Mouse (Mus musculus): Measurements from ENCODE around the gene Fras1. TPM values are rescaled to one million over a fixed set of nuclear protein-coding genes. Genes with fewer than 3 reads are reported as not detected.

Fras1 gene
- total and polyA plus RNA-seq, 2 experiments from 2014 or later = 4.0 to 43.0 TPM

DNA sequence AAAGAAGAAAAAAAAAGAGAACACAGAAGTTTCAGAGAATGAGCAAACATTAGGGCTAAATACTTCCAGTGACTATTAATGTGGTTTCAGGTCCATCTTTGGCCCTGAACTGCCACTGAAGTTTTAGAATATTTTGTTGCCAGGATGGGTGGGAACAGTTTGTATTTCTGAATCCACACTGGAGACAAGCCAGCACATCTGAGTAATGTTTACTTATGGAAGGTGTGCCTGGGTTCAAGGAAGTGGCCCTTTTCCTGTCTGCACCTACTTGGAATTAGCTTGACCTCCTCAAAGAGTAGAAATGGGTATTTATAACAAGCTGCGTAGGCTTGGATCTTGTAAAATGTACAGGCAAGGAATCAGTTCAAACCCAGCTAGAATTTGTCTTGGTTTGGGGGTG lies 422.0 kb downstream of the Fras1 start:
- Histone ChIP-seq H3K36me3 (replicated peaks; ENCODE audit: control insufficient read depth, insufficient read depth, low read length) (0 out of 2 replicates have a peak, but pooled peaks cover 4% of the 10 kb centered on the region), H3K4me1 (ENCODE audit: control insufficient read depth, insufficient read depth) (no peaks in the 10 kb centered on the region), H3K4me2 (ENCODE audit: low read depth, low read length) (no peak overlapping the region; the same call in 1 of the 2 replicates), H3K27me3 (ENCODE audit: control insufficient read depth, insufficient read depth, low read length) (no peaks in the 10 kb centered on the region), H3K4me3 (ENCODE audit: low read depth, low read length) (no peak overlapping the region), H3K27ac (ENCODE audit: low read depth) (no peak overlapping the region), H3K9me3 (replicated peaks; ENCODE audit: control insufficient read depth, low read length) (no peaks in the 10 kb centered on the region), H3K9ac (replicated peaks; ENCODE audit: low read depth, low read length) (no peak overlapping the region)
- 69% methylated on average over 1 of the region's 1 CpGs for WGBS
- DNase-seq (ENCODE audit: low spot score) (no peak), ATAC-seq (ENCODE audit: insufficient read depth, low read depth) (no peak)
- TF ChIP-seq EP300 (IDR thresholded peaks at IDR 0.05; ENCODE audit: low read depth) = no peak
- TF ChIP-seq CTCF (IDR thresholded peaks at IDR 0.05; ENCODE audit: low read depth) = no peak

DNA sequence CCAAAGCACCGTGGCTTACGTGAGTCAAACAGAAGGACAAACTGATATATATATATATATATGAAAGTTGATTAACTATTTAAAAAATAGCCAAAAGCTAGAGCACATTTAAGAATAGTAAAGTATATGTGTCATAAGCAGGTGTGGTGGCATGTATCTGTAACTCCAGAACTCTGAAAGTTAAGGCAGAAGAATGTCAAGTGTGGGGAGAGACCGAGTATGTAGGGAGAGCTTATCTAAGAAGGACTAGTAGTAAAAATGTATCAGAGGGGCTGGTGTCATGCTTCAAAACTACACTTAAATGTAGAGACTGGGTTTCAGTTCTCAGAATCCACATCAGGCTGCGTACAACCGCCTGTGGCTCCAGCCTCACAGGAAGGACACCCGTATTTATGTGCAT lies 423.7 kb downstream of the Fras1 start:
- ATAC-seq (ENCODE audit: insufficient read depth, low read depth) (no peak), DNase-seq (ENCODE audit: low spot score) (no peak)
- 80% methylated on average over 6 of the region's 6 CpGs for WGBS
- Histone ChIP-seq H3K9ac (replicated peaks; ENCODE audit: low read depth, low read length) (no peak overlapping the region), H3K27ac (ENCODE audit: low read depth) (no peak overlapping the region), H3K36me3 (replicated peaks; ENCODE audit: control insufficient read depth, insufficient read depth, low read length) (0 out of 2 replicates have a peak, but pooled peaks cover 4% of the 10 kb centered on the region), H3K27me3 (ENCODE audit: control insufficient read depth, insufficient read depth, low read length) (no peaks in the 10 kb centered on the region), H3K9me3 (replicated peaks; ENCODE audit: control insufficient read depth, low read length) (no peaks in the 10 kb centered on the region), H3K4me3 (ENCODE audit: low read depth, low read length) (no peak overlapping the region), H3K4me2 (ENCODE audit: low read depth, low read length) (no peak overlapping the region), H3K4me1 (ENCODE audit: control insufficient read depth, insufficient read depth) (0 out of 2 replicates have a peak, but pooled peaks cover 5% of the 10 kb centered on the region)
- no peak for TF ChIP-seq EP300 (IDR thresholded peaks at IDR 0.05; ENCODE audit: low read depth)
- no peak for TF ChIP-seq CTCF (IDR thresholded peaks at IDR 0.05; ENCODE audit: low read depth)

DNA sequence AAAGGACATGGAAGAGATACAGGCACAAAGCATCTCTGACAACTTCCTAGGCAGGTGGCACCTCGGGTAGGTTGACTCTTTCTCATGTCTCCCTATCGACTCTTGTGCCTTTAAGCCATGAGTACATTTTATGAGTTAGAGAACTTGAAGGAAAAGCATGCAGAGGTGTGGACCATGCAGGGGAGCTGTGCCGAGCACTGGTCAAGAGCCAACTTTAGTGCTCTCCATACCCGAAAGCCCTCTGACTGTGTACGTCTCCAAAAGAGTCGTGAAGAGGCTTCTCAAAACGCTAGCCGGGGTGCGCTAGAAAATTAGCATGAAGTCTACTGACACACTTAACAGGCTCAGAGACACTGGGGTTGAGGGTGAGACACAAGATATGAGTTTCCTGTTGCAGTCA lies 425.4 kb downstream of the Fras1 start:
- WGBS = 89% methylated on average over 9 of the region's 9 CpGs
- H3K4me2 ChIP-seq (ENCODE audit: low read depth, low read length) = no peak overlapping the region
- DNase-seq (ENCODE audit: low spot score) = no peak
- H3K27me3 ChIP-seq (ENCODE audit: control insufficient read depth, insufficient read depth, low read length) = no peaks in the 10 kb centered on the region
- no peak overlapping the region for H3K4me3 ChIP-seq (ENCODE audit: low read depth, low read length)
- TF ChIP-seq CTCF (IDR thresholded peaks at IDR 0.05; ENCODE audit: low read depth) = no peak
- no peak for TF ChIP-seq EP300 (IDR thresholded peaks at IDR 0.05; ENCODE audit: low read depth)
- ATAC-seq (ENCODE audit: insufficient read depth, low read depth) = no peak
- no peaks in the 10 kb centered on the region for H3K9me3 ChIP-seq (replicated peaks; ENCODE audit: control insufficient read depth, low read length)
- no peak overlapping the region for H3K27ac ChIP-seq (ENCODE audit: low read depth)
- H3K4me1 ChIP-seq (ENCODE audit: control insufficient read depth, insufficient read depth) = 0 out of 2 replicates have a peak, but pooled peaks cover 5% of the 10 kb centered on the region
- H3K36me3 ChIP-seq (replicated peaks; ENCODE audit: control insufficient read depth, insufficient read depth, low read length) = 0 out of 2 replicates have a peak, but pooled peaks cover 4% of the 10 kb centered on the region
- H3K9ac ChIP-seq (replicated peaks; ENCODE audit: low read depth, low read length) = no peak overlapping the region

DNA sequence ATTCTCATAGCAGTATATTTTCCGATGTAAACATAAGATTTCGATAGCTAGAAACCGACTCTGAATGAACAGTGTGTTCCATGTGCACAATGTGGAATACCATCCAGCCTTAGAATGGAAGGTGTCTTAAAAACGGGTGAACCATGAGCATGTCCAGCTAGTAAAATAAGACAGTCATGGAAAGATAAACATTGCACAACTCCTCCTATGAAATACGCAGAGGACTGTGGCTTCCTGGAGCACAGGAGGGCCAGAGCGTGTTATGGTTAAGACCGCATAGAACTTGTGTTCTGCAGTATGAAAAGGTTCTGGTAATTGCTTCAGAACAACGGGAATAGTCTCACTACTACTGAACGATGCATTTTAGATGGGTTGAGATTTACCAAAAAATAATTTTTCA lies 426.2 kb downstream of the Fras1 start:
- Histone ChIP-seq H3K27ac (ENCODE audit: low read depth) (no peak overlapping the region), H3K4me1 (ENCODE audit: control insufficient read depth, insufficient read depth) (peaks cover 12% of the 10 kb centered on the region), H3K36me3 (replicated peaks; ENCODE audit: control insufficient read depth, insufficient read depth, low read length) (0 out of 2 replicates have a peak, but pooled peaks cover 4% of the 10 kb centered on the region), H3K4me2 (ENCODE audit: low read depth, low read length) (no peak overlapping the region), H3K4me3 (ENCODE audit: low read depth, low read length) (no peak overlapping the region), H3K9me3 (replicated peaks; ENCODE audit: control insufficient read depth, low read length) (no peaks in the 10 kb centered on the region), H3K9ac (replicated peaks; ENCODE audit: low read depth, low read length) (no peak overlapping the region), H3K27me3 (ENCODE audit: control insufficient read depth, insufficient read depth, low read length) (no peaks in the 10 kb centered on the region)
- TF ChIP-seq EP300 (IDR thresholded peaks at IDR 0.05; ENCODE audit: low read depth) (no peak), CTCF (IDR thresholded peaks at IDR 0.05; ENCODE audit: low read depth) (no peak)
- ATAC-seq (ENCODE audit: insufficient read depth, low read depth) = no peak
- 77% methylated on average over 9 of the region's 9 CpGs for WGBS
- no peak for DNase-seq (ENCODE audit: low spot score)

DNA sequence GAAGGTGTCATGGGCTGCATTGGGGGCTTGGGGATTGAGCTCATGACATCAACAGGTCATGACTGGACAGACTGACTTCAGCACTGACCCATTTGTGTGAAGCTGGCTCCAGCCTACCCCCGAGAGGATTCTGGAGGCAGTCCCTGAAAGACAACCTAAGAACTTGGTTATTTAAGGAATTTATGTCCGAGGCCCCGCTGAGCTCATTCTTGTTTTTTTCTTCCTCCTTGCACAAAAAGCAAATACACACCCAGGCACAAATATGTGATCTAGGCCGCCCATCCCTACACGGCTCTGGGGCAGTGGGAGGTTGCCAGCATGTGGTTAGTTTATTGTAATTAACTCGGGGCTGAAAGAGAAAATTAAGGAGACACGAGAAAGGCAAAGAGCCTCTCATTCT lies 428.4 kb downstream of the Fras1 start:
- Histone ChIP-seq H3K27me3 (ENCODE audit: control insufficient read depth, insufficient read depth, low read length) (no peaks in the 10 kb centered on the region), H3K9ac (replicated peaks; ENCODE audit: low read depth, low read length) (no peak overlapping the region), H3K4me3 (ENCODE audit: low read depth, low read length) (no peak overlapping the region), H3K9me3 (replicated peaks; ENCODE audit: control insufficient read depth, low read length) (no peaks in the 10 kb centered on the region), H3K4me2 (ENCODE audit: low read depth, low read length) (no peak overlapping the region), H3K27ac (ENCODE audit: low read depth) (0 out of 2 replicates have a peak overlapping the region, but pooled peaks have one; percentile 27), H3K4me1 (ENCODE audit: control insufficient read depth, insufficient read depth) (peaks cover 12% of the 10 kb centered on the region), H3K36me3 (replicated peaks; ENCODE audit: control insufficient read depth, insufficient read depth, low read length) (0 out of 2 replicates have a peak, but pooled peaks cover 4% of the 10 kb centered on the region)
- TF ChIP-seq EP300 (IDR thresholded peaks at IDR 0.05; ENCODE audit: low read depth) (no peak), CTCF (IDR thresholded peaks at IDR 0.05; ENCODE audit: low read depth) (no peak)
- DNase-seq (ENCODE audit: low spot score) = no peak
- no peak; the same call in 1 of the 2 replicates for ATAC-seq (ENCODE audit: insufficient read depth, low read depth)
- 34% methylated on average over 7 of the region's 7 CpGs for WGBS

DNA sequence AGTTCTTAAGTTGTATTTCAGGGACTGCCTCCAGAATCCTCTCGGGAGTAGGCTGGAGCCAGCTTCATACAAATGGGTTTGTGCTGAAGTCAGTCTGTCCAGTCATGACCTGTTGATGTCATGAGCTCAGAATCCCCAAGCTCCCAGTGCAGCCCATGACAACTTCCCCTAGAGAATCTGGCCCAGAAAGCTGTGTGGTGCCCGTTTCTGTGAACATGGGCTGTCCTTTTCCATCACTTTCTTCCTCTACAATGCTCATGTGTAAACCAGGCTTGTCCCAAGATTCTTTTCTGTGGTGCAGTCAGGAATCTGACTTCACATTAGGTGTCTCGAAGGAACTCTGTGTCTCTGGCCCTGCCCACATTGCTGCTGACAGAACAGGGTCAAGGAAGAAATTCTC lies 429.3 kb downstream of the Fras1 start:
- Histone ChIP-seq H3K4me1 (ENCODE audit: control insufficient read depth, insufficient read depth) (peaks cover 12% of the 10 kb centered on the region), H3K36me3 (replicated peaks; ENCODE audit: control insufficient read depth, insufficient read depth, low read length) (0 out of 2 replicates have a peak, but pooled peaks cover 2% of the 10 kb centered on the region), H3K27me3 (ENCODE audit: control insufficient read depth, insufficient read depth, low read length) (no peaks in the 10 kb centered on the region), H3K9ac (replicated peaks; ENCODE audit: low read depth, low read length) (no peak overlapping the region), H3K4me2 (ENCODE audit: low read depth, low read length) (no peak overlapping the region), H3K9me3 (replicated peaks; ENCODE audit: control insufficient read depth, low read length) (no peaks in the 10 kb centered on the region), H3K4me3 (ENCODE audit: low read depth, low read length) (no peak overlapping the region), H3K27ac (ENCODE audit: low read depth) (peak overlapping the region; percentile 5; the same call in 1 of the 2 replicates)
- WGBS = 39% methylated on average over 3 of the region's 3 CpGs
- TF ChIP-seq EP300 (IDR thresholded peaks at IDR 0.05; ENCODE audit: low read depth) (no peak), CTCF (IDR thresholded peaks at IDR 0.05; ENCODE audit: low read depth) (no peak)
- DNase-seq (ENCODE audit: low spot score) = peak; percentile 28
- peak; percentile 59 for ATAC-seq (ENCODE audit: insufficient read depth, low read depth)

All from heart, postnatal 0 days (tissue).